Mouse (Mus musculus): ENCODE data around the gene Prkar2a.
"Not testable (repeated sequence)": the region's sequence is repeated elsewhere in the genome, so short reads cannot be mapped to it uniquely, and the experiment has no call there.

Gene Prkar2a

GRCm38 (mm10) chr9:108689106-108689505 is at the start of gene Prkar2a:
Prkar2a (plus strand) TSS chr9:108689314.
- no peak for DNase-seq (ENCODE audit: low read depth)

- DNase-seq (ENCODE audit: low read depth), result no peak
Measured at GRCm38 (mm10) chr9:108639825-108640224, 49.3 kb upstream of the Prkar2a start.

- no peak for DNase-seq (ENCODE audit: low read depth)
Measured at GRCm38 (mm10) chr9:108648166-108648565, 40.9 kb upstream of the Prkar2a start.

GRCm38 (mm10) chr9:108648611-108649560 is 40.2 kb upstream of the Prkar2a start, which contains the start of gene Arih2:
Arih2 (minus strand) TSS chr9:108649386.
- DNase-seq (ENCODE audit: low read depth), result peak; percentile 92

GRCm38 (mm10) chr9:108649561-108650440 is 39.3 kb upstream of the Prkar2a start:
- no peak for DNase-seq (ENCODE audit: low read depth)

- DNase-seq (ENCODE audit: low read depth), result no peak
Measured at GRCm38 (mm10) chr9:108654566-108655464, 34.3 kb upstream of the Prkar2a start.

- not testable (repeated sequence) for DNase-seq (ENCODE audit: low read depth)
Measured at GRCm38 (mm10) chr9:108655865-108656264, 33.2 kb upstream of the Prkar2a start.

GRCm38 (mm10) chr9:108661677-108662612 is 27.2 kb upstream of the Prkar2a start, which contains the start of gene Slc25a20:
Slc25a20 (plus strand) TSS chr9:108662088.
- DNase-seq (ENCODE audit: low read depth), result peak; percentile 66

GRCm38 (mm10) chr9:108662660-108663059 is 26.5 kb upstream of the Prkar2a start:
- no peak for DNase-seq (ENCODE audit: low read depth)

- DNase-seq (ENCODE audit: low read depth), result no peak
Measured at GRCm38 (mm10) chr9:108669875-108670274, 19.2 kb upstream of the Prkar2a start.

- DNase-seq (ENCODE audit: low read depth), result no peak
Measured at GRCm38 (mm10) chr9:108673151-108673550, 16.0 kb upstream of the Prkar2a start.

GRCm38 (mm10) chr9:108680026-108680425 is 9.1 kb upstream of the Prkar2a start:
- DNase-seq (ENCODE audit: low read depth), result no peak

- no peak for DNase-seq (ENCODE audit: low read depth)
Measured at GRCm38 (mm10) chr9:108686475-108686887, 2.6 kb upstream of the Prkar2a start.

- no peak for DNase-seq (ENCODE audit: low read depth)
Measured at GRCm38 (mm10) chr9:108687181-108687580, 1.9 kb upstream of the Prkar2a start.

- DNase-seq (ENCODE audit: low read depth), result no peak
Measured at GRCm38 (mm10) chr9:108687686-108688085, 1.4 kb upstream of the Prkar2a start.

GRCm38 (mm10) chr9:108688451-108688850 is 663 bp upstream of the Prkar2a start:
- no peak for DNase-seq (ENCODE audit: low read depth)

GRCm38 (mm10) chr9:108689993-108690392 is 879 bp downstream of the Prkar2a start:
- DNase-seq (ENCODE audit: low read depth), result no peak

- DNase-seq (ENCODE audit: low read depth), result no peak
Measured at GRCm38 (mm10) chr9:108690914-108691313, 1.8 kb downstream of the Prkar2a start.

- no peak for DNase-seq (ENCODE audit: low read depth)
Measured at GRCm38 (mm10) chr9:108691371-108691770, 2.3 kb downstream of the Prkar2a start.

- peak; percentile 50 for DNase-seq (ENCODE audit: low read depth)
Measured at GRCm38 (mm10) chr9:108691846-108692225, 2.7 kb downstream of the Prkar2a start.

All from c-Kit-positive CD71-negative TER-119-negative erythroid progenitor cells, embryonic 14.5 days (primary cell).